Mouse (Mus musculus): ENCODE results near the gene Cnot6l. TPM values are rescaled to one million over a fixed set of nuclear protein-coding genes. Genes with fewer than 3 reads are reported as not detected.

Gene Cnot6l
- polyA plus RNA-seq, 1 experiment from 2014 or later = 25.2 TPM

DNA sequence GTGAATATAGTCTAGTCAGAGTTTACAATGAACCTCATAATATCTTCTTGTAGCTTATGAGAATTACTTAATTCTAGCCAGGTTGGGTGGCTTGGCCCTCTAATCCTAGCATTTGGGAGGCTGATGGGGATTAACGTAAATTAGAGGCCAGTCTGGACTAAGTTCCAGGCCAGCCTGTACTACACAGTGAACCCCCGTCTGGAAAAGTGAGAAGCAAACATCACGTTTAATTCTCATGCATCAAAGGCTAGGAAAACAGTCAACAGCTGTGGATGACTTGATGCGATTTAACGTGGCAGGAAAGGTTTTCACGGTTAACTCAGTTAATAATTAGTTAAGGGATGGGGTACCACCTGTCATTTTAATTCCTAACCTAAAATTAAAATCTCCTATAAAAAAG is 34.3 kb upstream of the Cnot6l start:
- Histone ChIP-seq H3K27me3 (replicated peaks; ENCODE audit: control insufficient read depth, insufficient read depth, low read length) (no peaks in the 10 kb centered on the region), H3K4me2 (ENCODE audit: low read length) (no peak overlapping the region), H3K9me3 (ENCODE audit: control insufficient read depth, low read length) (no peaks in the 10 kb centered on the region), H3K4me1 (replicated peaks; ENCODE audit: control insufficient read depth, insufficient read depth, low read length) (no peaks in the 10 kb centered on the region), H3K36me3 (ENCODE audit: control insufficient read depth, insufficient read depth, low read length) (no peaks in the 10 kb centered on the region), H3K27ac (ENCODE audit: low read depth) (no peak overlapping the region), H3K9ac (ENCODE audit: low read length) (no peak overlapping the region), H3K4me3 (ENCODE audit: low read depth, low read length) (no peak overlapping the region)
- DNase-seq (ENCODE audit: low spot score) (no peak), ATAC-seq (replicated peaks; ENCODE audit: low FRiP score, low TSS enrichment, low read depth) (no peak)
- WGBS = 84% methylated on average over 6 of the region's 6 CpGs

DNA sequence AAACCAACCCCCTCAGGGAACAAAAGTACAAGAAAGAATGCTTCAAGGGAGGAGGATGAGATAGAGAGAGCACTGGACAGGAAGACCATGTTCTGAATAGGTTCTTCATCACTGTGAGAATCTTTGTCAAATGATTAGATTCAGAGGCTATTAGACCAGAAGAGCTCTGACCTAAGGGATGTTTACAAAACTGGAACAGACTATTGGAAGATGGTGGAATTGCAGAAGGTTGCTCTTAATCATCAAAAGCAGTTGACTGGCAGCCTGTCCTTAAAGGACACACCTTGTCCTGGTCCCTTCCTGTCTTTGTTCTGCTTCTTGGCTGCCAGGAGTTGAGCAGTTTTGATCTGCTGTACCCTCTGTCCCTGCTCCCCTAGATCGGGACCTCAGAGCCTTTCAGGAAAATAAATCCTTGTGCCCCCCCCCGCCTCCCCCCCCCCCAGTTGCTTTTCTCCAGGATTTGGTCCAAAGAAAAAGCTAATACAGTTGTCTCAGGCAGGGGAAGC is 32.6 kb upstream of the Cnot6l start:
- ATAC-seq (replicated peaks; ENCODE audit: low FRiP score, low TSS enrichment, low read depth) (no peak), DNase-seq (ENCODE audit: low spot score) (no peak)
- no peaks in the 10 kb centered on the region for H3K4me1 ChIP-seq (replicated peaks; ENCODE audit: control insufficient read depth, insufficient read depth, low read length)
- no peak overlapping the region for H3K9ac ChIP-seq (ENCODE audit: low read length)
- no peak overlapping the region for H3K4me2 ChIP-seq (ENCODE audit: low read length)
- no peak overlapping the region for H3K4me3 ChIP-seq (ENCODE audit: low read depth, low read length)
- no peaks in the 10 kb centered on the region for H3K27me3 ChIP-seq (replicated peaks; ENCODE audit: control insufficient read depth, insufficient read depth, low read length)
- H3K27ac ChIP-seq (ENCODE audit: low read depth) = no peak overlapping the region
- H3K36me3 ChIP-seq (ENCODE audit: control insufficient read depth, insufficient read depth, low read length) = no peaks in the 10 kb centered on the region
- H3K9me3 ChIP-seq (ENCODE audit: control insufficient read depth, low read length) = no peaks in the 10 kb centered on the region
- 55% methylated on average over 2 of the region's 2 CpGs for WGBS

DNA sequence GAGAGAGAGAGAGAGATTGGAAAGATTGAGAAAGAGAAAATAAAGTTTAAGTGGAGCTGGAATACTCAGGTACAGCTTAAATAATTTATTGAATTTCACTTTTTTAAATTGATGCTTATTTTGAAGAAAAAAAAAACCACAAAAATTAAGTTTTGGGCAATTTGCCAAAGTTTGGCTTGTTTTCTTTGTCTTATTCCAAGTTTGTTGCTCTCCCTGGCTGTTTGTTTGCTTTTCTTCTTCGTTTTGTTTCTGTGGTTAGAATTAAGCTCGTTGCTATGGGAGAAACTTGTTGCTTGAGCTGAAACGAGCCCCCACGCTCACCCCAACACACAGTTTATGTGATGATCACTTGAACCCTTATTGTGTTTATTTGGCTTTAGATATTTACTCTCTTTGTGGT is 27.3 kb upstream of the Cnot6l start:
- DNase-seq (ENCODE audit: low spot score) (no peak), ATAC-seq (replicated peaks; ENCODE audit: low FRiP score, low TSS enrichment, low read depth) (no peak)
- H3K36me3 ChIP-seq (ENCODE audit: control insufficient read depth, insufficient read depth, low read length) = no peaks in the 10 kb centered on the region
- H3K9ac ChIP-seq (ENCODE audit: low read length) = no peak overlapping the region
- no peak overlapping the region for H3K27ac ChIP-seq (ENCODE audit: low read depth)
- H3K4me3 ChIP-seq (ENCODE audit: low read depth, low read length) = no peak overlapping the region
- H3K27me3 ChIP-seq (replicated peaks; ENCODE audit: control insufficient read depth, insufficient read depth, low read length) = no peaks in the 10 kb centered on the region
- H3K9me3 ChIP-seq (ENCODE audit: control insufficient read depth, low read length) = no peaks in the 10 kb centered on the region
- no peak overlapping the region for H3K4me2 ChIP-seq (ENCODE audit: low read length)
- no peaks in the 10 kb centered on the region for H3K4me1 ChIP-seq (replicated peaks; ENCODE audit: control insufficient read depth, insufficient read depth, low read length)
- WGBS = 59% methylated on average over 4 of the region's 4 CpGs

DNA sequence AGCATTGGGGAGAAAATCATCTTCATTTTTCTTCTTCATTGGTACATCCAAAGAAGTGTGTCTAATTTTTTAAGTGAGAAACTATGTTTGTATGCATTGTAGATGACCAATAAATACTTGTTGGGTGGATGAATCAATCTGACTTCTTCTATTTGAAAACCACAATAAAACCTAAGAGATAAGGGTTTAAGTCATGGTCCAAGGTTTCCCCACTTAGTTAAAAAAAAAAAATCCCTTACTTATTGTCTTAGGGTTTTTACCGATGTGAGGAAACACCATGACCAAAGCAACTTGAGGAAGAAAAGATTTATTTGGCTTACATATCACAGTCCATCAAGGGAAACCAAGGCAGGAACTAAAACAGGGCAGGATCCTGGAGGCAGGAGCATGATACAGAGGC is 25.8 kb upstream of the Cnot6l start:
- Histone ChIP-seq H3K36me3 (ENCODE audit: control insufficient read depth, insufficient read depth, low read length) (no peaks in the 10 kb centered on the region), H3K27me3 (replicated peaks; ENCODE audit: control insufficient read depth, insufficient read depth, low read length) (no peaks in the 10 kb centered on the region), H3K9ac (ENCODE audit: low read length) (no peak overlapping the region), H3K9me3 (ENCODE audit: control insufficient read depth, low read length) (no peaks in the 10 kb centered on the region), H3K27ac (ENCODE audit: low read depth) (no peak overlapping the region), H3K4me3 (ENCODE audit: low read depth, low read length) (no peak overlapping the region), H3K4me1 (replicated peaks; ENCODE audit: control insufficient read depth, insufficient read depth, low read length) (no peaks in the 10 kb centered on the region), H3K4me2 (ENCODE audit: low read length) (no peak overlapping the region)
- DNase-seq (ENCODE audit: low spot score) = no peak
- 97% methylated on average over 1 of the region's 1 CpGs for WGBS
- ATAC-seq (replicated peaks; ENCODE audit: low FRiP score, low TSS enrichment, low read depth) = no peak

DNA sequence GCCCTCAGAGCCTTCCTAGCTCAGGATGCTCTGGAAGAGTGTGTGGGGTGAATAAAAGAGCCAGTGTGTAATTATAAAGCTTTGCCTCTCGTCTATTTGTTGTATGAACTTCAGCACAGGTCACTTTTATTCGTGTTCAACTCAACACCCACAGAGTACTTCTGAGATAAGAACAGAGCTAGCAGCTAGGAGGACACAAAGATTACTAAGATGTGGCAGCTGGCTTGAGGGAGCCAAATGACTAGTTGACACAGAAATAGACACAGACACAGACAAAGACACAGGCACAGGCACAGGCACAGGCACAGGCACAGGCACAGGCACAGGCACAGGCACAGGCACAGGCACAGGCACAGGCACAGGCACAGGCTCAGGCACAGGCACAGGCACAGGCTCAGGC is 20.0 kb upstream of the Cnot6l start:
- Histone ChIP-seq H3K4me1 (replicated peaks; ENCODE audit: control insufficient read depth, insufficient read depth, low read length) (no peaks in the 10 kb centered on the region), H3K9me3 (ENCODE audit: control insufficient read depth, low read length) (no peaks in the 10 kb centered on the region), H3K27me3 (replicated peaks; ENCODE audit: control insufficient read depth, insufficient read depth, low read length) (no peaks in the 10 kb centered on the region), H3K9ac (ENCODE audit: low read length) (no peak overlapping the region), H3K27ac (ENCODE audit: low read depth) (no peak overlapping the region), H3K4me3 (ENCODE audit: low read depth, low read length) (no peak overlapping the region), H3K4me2 (ENCODE audit: low read length) (no peak overlapping the region), H3K36me3 (ENCODE audit: control insufficient read depth, insufficient read depth, low read length) (no peaks in the 10 kb centered on the region)
- DNase-seq (ENCODE audit: low spot score) (no peak), ATAC-seq (replicated peaks; ENCODE audit: low FRiP score, low TSS enrichment, low read depth) (no peak)
- 51% methylated on average over 2 of the region's 2 CpGs for WGBS

DNA sequence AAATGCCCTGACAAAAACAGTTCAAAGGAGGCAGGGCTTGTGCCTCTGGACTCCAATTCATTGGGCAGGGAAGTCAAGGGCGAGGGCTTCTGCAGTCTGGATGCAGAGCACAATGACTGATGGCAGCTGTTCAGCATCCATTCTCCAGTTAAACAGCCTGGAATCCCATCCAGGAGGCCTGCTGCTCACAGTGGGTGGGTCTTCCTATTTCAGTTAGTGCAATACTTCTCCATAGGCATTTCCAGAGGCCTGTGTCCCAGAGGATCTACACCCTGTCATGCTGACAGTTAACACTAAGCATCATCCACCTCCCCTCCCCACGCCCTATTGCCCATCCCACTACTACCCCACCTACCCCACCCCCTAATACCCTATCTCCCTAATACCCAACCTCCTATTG is 19.2 kb upstream of the Cnot6l start:
- 64% methylated on average over 2 of the region's 2 CpGs for WGBS

DNA sequence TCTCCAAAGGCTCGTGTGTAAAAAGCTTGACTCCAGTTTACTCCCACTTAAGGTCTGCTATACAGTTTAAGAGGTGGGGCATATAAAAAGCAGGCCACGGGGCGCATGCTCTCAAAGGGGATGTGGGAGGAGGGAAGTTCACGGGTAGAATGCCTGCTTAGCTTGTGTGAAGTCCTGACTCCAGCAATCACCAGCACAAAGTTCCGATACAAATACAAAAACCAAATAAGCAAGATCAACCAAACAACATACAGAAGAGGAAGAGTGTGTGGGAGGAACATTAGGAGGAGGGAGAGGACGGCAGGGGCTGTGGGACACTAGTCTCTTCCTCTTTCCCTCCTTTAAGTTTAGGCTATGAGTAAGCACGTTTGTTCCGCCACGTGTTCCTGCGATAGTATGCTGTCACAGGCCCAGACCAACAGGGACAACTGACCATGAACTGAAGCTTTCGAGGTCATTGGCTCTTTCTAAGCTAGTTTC is 12.9 kb upstream of the Cnot6l start:
- Histone ChIP-seq H3K9me3 (ENCODE audit: control insufficient read depth, low read length) (no peaks in the 10 kb centered on the region), H3K4me1 (replicated peaks; ENCODE audit: control insufficient read depth, insufficient read depth, low read length) (no peaks in the 10 kb centered on the region), H3K9ac (ENCODE audit: low read length) (no peak overlapping the region), H3K27ac (ENCODE audit: low read depth) (no peak overlapping the region), H3K4me2 (ENCODE audit: low read length) (no peak overlapping the region), H3K4me3 (ENCODE audit: low read depth, low read length) (no peak overlapping the region), H3K36me3 (ENCODE audit: control insufficient read depth, insufficient read depth, low read length) (no peaks in the 10 kb centered on the region), H3K27me3 (replicated peaks; ENCODE audit: control insufficient read depth, insufficient read depth, low read length) (no peaks in the 10 kb centered on the region)
- WGBS = 66% methylated on average over 11 of the region's 11 CpGs
- ATAC-seq (replicated peaks; ENCODE audit: low FRiP score, low TSS enrichment, low read depth) (no peak), DNase-seq (ENCODE audit: low spot score) (no peak)

More for the DNA sequence above, 19.2 kb upstream of the Cnot6l start:
- no peak overlapping the region for H3K4me2 ChIP-seq (ENCODE audit: low read length)
- DNase-seq (ENCODE audit: low spot score) = no peak
- no peak overlapping the region for H3K4me3 ChIP-seq (ENCODE audit: low read depth, low read length)
- ATAC-seq (replicated peaks; ENCODE audit: low FRiP score, low TSS enrichment, low read depth) = no peak
- no peaks in the 10 kb centered on the region for H3K9me3 ChIP-seq (ENCODE audit: control insufficient read depth, low read length)
- H3K27ac ChIP-seq (ENCODE audit: low read depth) = no peak overlapping the region
- no peaks in the 10 kb centered on the region for H3K36me3 ChIP-seq (ENCODE audit: control insufficient read depth, insufficient read depth, low read length)
- no peaks in the 10 kb centered on the region for H3K27me3 ChIP-seq (replicated peaks; ENCODE audit: control insufficient read depth, insufficient read depth, low read length)
- H3K9ac ChIP-seq (ENCODE audit: low read length) = no peak overlapping the region
- H3K4me1 ChIP-seq (replicated peaks; ENCODE audit: control insufficient read depth, insufficient read depth, low read length) = no peaks in the 10 kb centered on the region

DNA sequence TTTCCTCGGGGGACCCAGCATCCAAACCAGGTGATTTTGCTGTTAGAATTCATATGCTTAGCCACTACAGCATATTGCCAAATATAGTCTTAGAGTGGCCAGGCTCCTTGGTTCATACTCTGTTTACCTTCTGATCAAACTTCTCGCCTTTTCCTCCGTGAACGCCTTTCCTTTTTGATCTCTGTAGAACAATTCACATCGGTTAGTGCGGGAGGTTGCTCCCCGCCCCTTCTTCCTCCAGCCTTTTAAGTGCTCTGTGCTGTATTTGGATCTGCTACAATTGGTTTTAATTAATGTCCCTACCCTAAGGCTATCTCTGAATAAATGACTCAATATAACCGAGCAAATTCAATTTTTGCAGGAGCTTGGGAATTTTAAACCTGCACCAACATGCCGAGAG is 12.2 kb upstream of the Cnot6l start:
- DNase-seq (ENCODE audit: low spot score) (no peak), ATAC-seq (replicated peaks; ENCODE audit: low FRiP score, low TSS enrichment, low read depth) (no peak)
- Histone ChIP-seq H3K9ac (ENCODE audit: low read length) (no peak overlapping the region), H3K27me3 (replicated peaks; ENCODE audit: control insufficient read depth, insufficient read depth, low read length) (no peaks in the 10 kb centered on the region), H3K4me2 (ENCODE audit: low read length) (no peak overlapping the region), H3K27ac (ENCODE audit: low read depth) (no peak overlapping the region), H3K36me3 (ENCODE audit: control insufficient read depth, insufficient read depth, low read length) (no peaks in the 10 kb centered on the region), H3K4me1 (replicated peaks; ENCODE audit: control insufficient read depth, insufficient read depth, low read length) (no peaks in the 10 kb centered on the region), H3K9me3 (ENCODE audit: control insufficient read depth, low read length) (no peaks in the 10 kb centered on the region), H3K4me3 (ENCODE audit: low read depth, low read length) (no peak overlapping the region)
- WGBS = 65% methylated on average over 9 of the region's 9 CpGs

DNA sequence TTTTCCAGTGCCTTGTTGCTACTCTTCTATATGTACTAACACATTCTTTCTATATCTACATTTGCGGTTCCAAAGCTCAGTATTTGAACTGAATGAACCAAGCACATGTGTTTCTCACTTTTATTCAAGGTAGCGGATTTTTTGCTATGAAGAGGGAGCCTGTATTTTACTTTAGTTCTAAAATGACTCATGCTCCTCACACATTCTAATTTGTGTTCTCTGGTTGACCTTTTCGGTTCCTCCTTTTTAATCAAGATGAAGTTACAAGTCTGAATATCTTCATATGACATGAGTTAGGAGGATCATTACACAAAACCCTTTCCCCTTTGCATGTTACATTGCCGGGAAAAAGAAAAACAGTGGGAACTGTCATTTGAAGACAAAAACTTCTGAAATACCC is 7.8 kb upstream of the Cnot6l start:
- ATAC-seq (replicated peaks; ENCODE audit: low FRiP score, low TSS enrichment, low read depth) (no peak), DNase-seq (ENCODE audit: low spot score) (no peak)
- Histone ChIP-seq H3K27ac (ENCODE audit: low read depth) (no peak overlapping the region), H3K36me3 (ENCODE audit: control insufficient read depth, insufficient read depth, low read length) (no peaks in the 10 kb centered on the region), H3K9me3 (ENCODE audit: control insufficient read depth, low read length) (peaks cover 1% of the 10 kb centered on the region; the same call in 1 of the 2 replicates), H3K4me2 (ENCODE audit: low read length) (no peak overlapping the region), H3K4me1 (replicated peaks; ENCODE audit: control insufficient read depth, insufficient read depth, low read length) (no peaks in the 10 kb centered on the region), H3K9ac (ENCODE audit: low read length) (no peak overlapping the region), H3K27me3 (replicated peaks; ENCODE audit: control insufficient read depth, insufficient read depth, low read length) (no peaks in the 10 kb centered on the region), H3K4me3 (ENCODE audit: low read depth, low read length) (no peak overlapping the region)
- WGBS = 92% methylated on average over 4 of the region's 4 CpGs
